32 mouse cellular contexts compared by ENCODE assay signal in the genomic region with DNA sequence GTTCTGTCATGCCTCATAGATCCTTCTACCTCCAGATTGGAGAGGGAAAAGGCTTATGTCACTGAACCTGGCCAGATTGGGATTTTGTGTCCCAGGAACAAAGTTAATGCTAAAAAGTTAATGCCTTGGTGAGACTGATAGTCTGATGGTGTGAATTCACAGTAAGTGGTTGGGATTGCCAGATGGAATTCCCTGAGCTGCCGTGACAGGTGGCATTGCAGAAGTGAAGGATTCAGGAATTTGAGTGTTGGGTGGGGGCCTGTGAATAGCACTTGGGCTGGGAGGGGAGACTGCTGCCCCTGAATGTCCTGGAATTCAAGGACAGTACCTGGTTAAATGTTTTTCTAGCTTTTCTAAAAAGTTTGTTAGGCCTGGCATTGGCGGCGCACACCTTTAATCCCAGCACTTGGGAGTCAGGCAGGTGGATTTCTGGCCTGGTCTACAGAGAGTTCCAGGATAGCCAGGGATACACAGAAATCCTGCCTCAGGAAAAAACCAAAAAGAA. TPM values are rescaled to one million over a fixed set of nuclear protein-coding genes. Genes with fewer than 3 reads are reported as not detected.
"Had no signal": no experiment of that assay in that cellular context is flagged by ENCODE, and none has a peak within 500 bp of the region (broad histone marks: within the 10 kb centered on the region; RNA-seq: fewer than 3 reads in every experiment).

No protein-coding gene starts in this region.

- H3K4me3 ChIP-seq: intestine, embryonic 15.5 days; limb, embryonic 10.5 days; limb, embryonic 13.5 days; lung, embryonic 15.5 days; midbrain, embryonic 13.5 days; myocyte; neural tube, embryonic 13.5 days had no signal

- H3K9ac ChIP-seq: intestine, embryonic 15.5 days; limb, embryonic 13.5 days; lung, embryonic 15.5 days; midbrain, embryonic 13.5 days; neural tube, embryonic 13.5 days had no signal

- H3K9me3 ChIP-seq: intestine, embryonic 15.5 days; limb, embryonic 10.5 days; limb, embryonic 13.5 days; lung, embryonic 15.5 days; midbrain, embryonic 13.5 days; neural tube, embryonic 13.5 days had no signal

- H3K27me3 ChIP-seq: intestine, embryonic 15.5 days; limb, embryonic 13.5 days; lung, embryonic 15.5 days; midbrain, embryonic 13.5 days; neural tube, embryonic 13.5 days had no signal

- H3K4me2 ChIP-seq: intestine, embryonic 15.5 days; limb, embryonic 13.5 days; lung, embryonic 15.5 days; midbrain, embryonic 13.5 days; neural tube, embryonic 13.5 days had no signal

- DNase-seq: kidney, adult 11 months; kidney, adult 8-10 months; kidney, postnatal 14 days; kidney, postnatal 4 days; lung, adult 18-20 months; lung, postnatal 14 days; lung, postnatal 4 days; retina, postnatal 1 day; thymus, adult 18-20 months; thymus, postnatal 36 days had no signal

- ATAC-seq: midbrain, embryonic 13.5 days; midbrain, embryonic 16.5 days had no signal

- H3K27ac ChIP-seq: intestine, embryonic 15.5 days; limb, embryonic 10.5 days; limb, embryonic 13.5 days; lung, embryonic 15.5 days; midbrain, embryonic 13.5 days; neural tube, embryonic 13.5 days had no signal

RNA-seq across cellular contexts. Expression of gene Mobp, which starts 17.7 kb away (rescaled TPM):
- total RNA-seq: liver, adult 2 months; megakaryocyte progenitor cell, adult 5-6 weeks; megakaryocyte-erythroid progenitor cell, adult 5-6 weeks; monocyte, adult 5-6 weeks; neutrophil, adult 5-6 weeks had no signal
- polyA plus RNA-seq: kidney, embryonic 16.5 days; limb, embryonic 10.5 days; limb, embryonic 13.5 days; liver, adult 2 months; lung, embryonic 15.5 days; myocyte; small intestine, adult 2 months; spleen, adult 2 months had no signal

RNA-seq across cellular contexts. Expression of gene Ccr8, which starts 39.9 kb away (rescaled TPM):
- total RNA-seq: layer of hippocampus, adult 18-20 months; layer of hippocampus, postnatal 14 days; left cerebral cortex, adult 18-20 months; left cerebral cortex, postnatal 25 days; liver, adult 2 months; megakaryocyte progenitor cell, adult 5-6 weeks; megakaryocyte-erythroid progenitor cell, adult 5-6 weeks; monocyte, adult 5-6 weeks; neutrophil, adult 5-6 weeks had no signal
- polyA plus RNA-seq: kidney, embryonic 16.5 days; limb, embryonic 10.5 days; midbrain, embryonic 13.5 days; midbrain, embryonic 16.5 days; myocyte; neural tube, embryonic 13.5 days; testis, adult 2 months; urinary bladder, adult 2 months had no signal
